Mouse (Mus musculus) embryonic facial prominence, embryonic 15.5 days (tissue): ENCODE data around the gene Ispd. TPM values are rescaled to one million over a fixed set of nuclear protein-coding genes. Genes with fewer than 3 reads are reported as not detected.

Experiments
- ATAC-seq: fragments of 200-750 bp; cut with Nextera tagmentation; 2 replicates; pipeline ENCODE4 v1.8.0; 2017; ENCODE audit warnings: low read depth, moderate TSS enrichment; ENCODE audit not compliant: insufficient number of reproducible peaks, low FRiP score, low TSS enrichment
- H3K27ac ChIP-seq: fragments of 300-500 bp; sonication (generic); replicated peaks from 2 replicates; pipeline ENCODE4 v1.5.1; 2015; ENCODE audit warnings: mild to moderate bottlenecking, inconsistent platforms
- H3K27me3 ChIP-seq: fragments of 300-500 bp; sonication (generic); 2 replicates; pipeline ENCODE4 v1.6.1; 2015; ENCODE audit warnings: inconsistent platforms
- H3K36me3 ChIP-seq: fragments of 300-500 bp; sonication (generic); 2 replicates; pipeline ENCODE4 v1.6.1; 2015; ENCODE audit warnings: mild to moderate bottlenecking, inconsistent platforms
- H3K4me1 ChIP-seq: fragments of 300-500 bp; sonication (generic); 2 replicates; pipeline ENCODE4 v1.6.1; 2015; ENCODE audit warnings: inconsistent platforms
- H3K4me2 ChIP-seq: fragments of 300-500 bp; sonication (generic); replicated peaks from 2 replicates; pipeline ENCODE4 v1.6.1; 2015; ENCODE audit warnings: mild to moderate bottlenecking, inconsistent platforms
- H3K4me3 ChIP-seq: fragments of 300-500 bp; sonication (generic); replicated peaks from 2 replicates; pipeline ENCODE4 v1.5.1; 2015; ENCODE audit warnings: mild to moderate bottlenecking, inconsistent platforms
- H3K9ac ChIP-seq: fragments of 300-500 bp; sonication (generic); 2 replicates; pipeline ENCODE4 v1.6.1; 2015; ENCODE audit warnings: inconsistent platforms
- H3K9me3 ChIP-seq: fragments of 300-500 bp; sonication (generic); replicated peaks from 2 replicates; pipeline ENCODE4 v1.6.1; 2016; ENCODE audit warnings: inconsistent platforms
- WGBS: fragments of 180-500 bp; shearing (Covaris S2); methylation state at CpG from one replicate; pipeline ENCODE4 v1.1.7; 2015; 5-methylcytosine and 5-hydroxymethylcytosine counted together
- polyA plus RNA-seq: library from polyadenylated mRNA; unstranded; fragments of >200 nt; fragmentation: Nextera tagmentation; extraction: Ambion mirVana; gene quantifications from 2 replicates; pipeline ENCODE4 v1.2.1, GENCODE M21; 2015

The Ispd gene
- polyA plus RNA-seq, 1 experiment from 2014 or later = 13.3 TPM

DNA sequence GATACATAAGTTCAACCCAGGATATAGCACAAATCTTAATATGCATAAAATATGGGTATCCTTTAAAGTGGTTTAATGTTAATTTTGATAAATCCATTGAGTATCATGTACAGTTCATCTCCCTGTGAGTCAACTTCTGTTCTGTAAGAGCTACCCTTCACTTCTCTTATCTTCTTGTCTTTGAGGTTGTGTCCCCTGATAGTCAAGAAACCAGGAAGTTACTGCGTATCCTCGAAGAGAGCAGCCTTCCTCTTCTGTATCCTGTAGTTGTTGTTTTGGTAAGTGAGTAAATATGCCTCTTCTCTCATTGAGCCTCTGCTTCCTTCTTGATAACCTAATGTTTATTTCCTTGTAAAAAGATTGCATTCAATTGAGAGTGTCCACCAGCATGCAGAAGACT, 140.5 kb downstream of the Ispd start:
- no peak overlapping the region for H3K4me3 ChIP-seq
- H3K27ac ChIP-seq = no peak overlapping the region
- no peak overlapping the region for H3K4me2 ChIP-seq
- H3K27me3 ChIP-seq = no peaks in the 10 kb centered on the region
- WGBS = 77% methylated on average over 2 of the region's 2 CpGs
- H3K4me1 ChIP-seq = no peaks in the 10 kb centered on the region
- no peak for ATAC-seq
- H3K36me3 ChIP-seq = no peaks in the 10 kb centered on the region
- no peak overlapping the region for H3K9ac ChIP-seq
- H3K9me3 ChIP-seq = no peaks in the 10 kb centered on the region

GRCm38 (mm10) chr12:36523515-36523914, 142.3 kb downstream of the Ispd start:
- Histone ChIP-seq H3K4me2 (no peak overlapping the region), H3K4me1 (no peaks in the 10 kb centered on the region), H3K9me3 (no peaks in the 10 kb centered on the region), H3K9ac (no peak overlapping the region), H3K4me3 (no peak overlapping the region), H3K27ac (no peak overlapping the region), H3K27me3 (no peaks in the 10 kb centered on the region), H3K36me3 (no peaks in the 10 kb centered on the region)
- WGBS = 83% methylated on average over 2 of the region's 2 CpGs
- ATAC-seq = no peak

DNA sequence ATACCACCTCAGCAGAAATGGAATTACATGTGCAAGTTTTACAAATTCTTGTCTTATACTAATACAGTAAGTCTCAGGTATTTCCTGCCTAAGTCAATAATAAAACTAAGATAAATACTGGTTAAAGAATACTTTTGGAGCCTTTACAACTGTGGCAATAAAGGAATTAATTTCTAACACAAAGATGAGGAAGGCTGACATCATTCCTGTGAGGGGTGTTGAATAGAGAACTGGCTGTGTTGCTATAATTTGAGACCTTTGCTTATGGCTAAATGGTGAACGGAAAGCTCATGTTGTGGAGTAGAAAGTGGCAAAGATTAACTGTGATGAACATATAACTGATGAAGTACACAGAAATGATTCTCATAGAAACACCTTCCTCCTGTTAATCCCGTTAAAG, 149.7 kb downstream of the Ispd start:
- Histone ChIP-seq H3K4me1 (no peaks in the 10 kb centered on the region), H3K27ac (no peak overlapping the region), H3K9ac (no peak overlapping the region), H3K36me3 (no peaks in the 10 kb centered on the region), H3K27me3 (no peaks in the 10 kb centered on the region), H3K9me3 (no peaks in the 10 kb centered on the region), H3K4me2 (no peak overlapping the region), H3K4me3 (no peak overlapping the region)
- ATAC-seq = no peak
- 72% methylated on average over 2 of the region's 2 CpGs for WGBS

GRCm38 (mm10) chr12:36531421-36532072, 150.3 kb downstream of the Ispd start:
- Histone ChIP-seq H3K4me1 (no peaks in the 10 kb centered on the region), H3K4me2 (no peak overlapping the region), H3K9me3 (no peaks in the 10 kb centered on the region), H3K4me3 (no peak overlapping the region), H3K9ac (no peak overlapping the region), H3K27ac (no peak overlapping the region), H3K36me3 (no peaks in the 10 kb centered on the region), H3K27me3 (no peaks in the 10 kb centered on the region)
- ATAC-seq = no peak
- WGBS = 59% methylated on average over 4 of the region's 4 CpGs

GRCm38 (mm10) chr12:36532525-36532924, 151.3 kb downstream of the Ispd start:
- 81% methylated on average over 3 of the region's 3 CpGs for WGBS
- H3K9ac ChIP-seq = no peak overlapping the region

DNA sequence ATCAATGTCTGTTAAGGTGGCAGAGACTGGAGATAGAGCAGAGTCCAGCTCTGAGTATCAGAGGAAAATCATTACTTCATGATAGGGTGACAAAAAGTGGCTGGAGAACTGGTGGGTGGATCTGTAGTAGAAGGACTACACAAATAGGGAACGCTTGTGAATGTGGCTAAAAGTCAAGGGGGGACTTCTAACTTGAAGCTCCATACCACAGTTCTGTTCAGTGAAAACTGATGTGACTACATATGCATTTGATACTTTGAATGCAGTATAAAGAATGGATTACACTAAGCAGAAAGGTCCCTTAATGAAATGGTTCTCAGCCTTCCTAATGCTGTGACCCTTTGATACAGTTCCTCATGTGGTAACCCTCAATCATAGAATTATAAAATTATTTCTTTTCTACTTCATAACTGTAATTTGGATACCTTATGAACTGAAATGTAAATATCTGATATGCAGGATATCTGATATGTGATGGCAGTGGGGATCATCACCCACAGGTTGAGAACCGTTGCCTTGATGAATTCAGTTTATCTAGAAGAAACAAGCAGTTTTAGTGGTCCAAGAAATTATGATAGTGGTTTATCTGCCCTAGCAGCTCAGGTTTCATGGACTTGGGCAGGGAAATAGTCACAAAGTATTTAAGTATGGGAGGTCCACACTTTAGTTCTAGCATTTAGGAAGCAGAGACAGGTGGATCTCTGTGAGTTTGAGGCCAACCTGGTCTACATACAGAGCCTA, 152.1 kb downstream of the Ispd start:
- no peak overlapping the region for H3K4me2 ChIP-seq
- H3K27ac ChIP-seq = no peak overlapping the region
- no peak overlapping the region for H3K9ac ChIP-seq
- no peaks in the 10 kb centered on the region for H3K9me3 ChIP-seq
- no peak for ATAC-seq
- no peaks in the 10 kb centered on the region for H3K36me3 ChIP-seq
- WGBS = 85% methylated on average over 2 of the region's 2 CpGs
- H3K4me1 ChIP-seq = no peaks in the 10 kb centered on the region
- H3K4me3 ChIP-seq = no peak overlapping the region
- no peaks in the 10 kb centered on the region for H3K27me3 ChIP-seq

More at GRCm38 (mm10) chr12:36532525-36532924, 151.3 kb downstream of the Ispd start:
- ATAC-seq = no peak
- Histone ChIP-seq H3K36me3 (no peaks in the 10 kb centered on the region), H3K9me3 (no peaks in the 10 kb centered on the region), H3K27ac (no peak overlapping the region), H3K4me2 (no peak overlapping the region), H3K4me1 (no peaks in the 10 kb centered on the region), H3K27me3 (no peaks in the 10 kb centered on the region), H3K4me3 (no peak overlapping the region)

DNA sequence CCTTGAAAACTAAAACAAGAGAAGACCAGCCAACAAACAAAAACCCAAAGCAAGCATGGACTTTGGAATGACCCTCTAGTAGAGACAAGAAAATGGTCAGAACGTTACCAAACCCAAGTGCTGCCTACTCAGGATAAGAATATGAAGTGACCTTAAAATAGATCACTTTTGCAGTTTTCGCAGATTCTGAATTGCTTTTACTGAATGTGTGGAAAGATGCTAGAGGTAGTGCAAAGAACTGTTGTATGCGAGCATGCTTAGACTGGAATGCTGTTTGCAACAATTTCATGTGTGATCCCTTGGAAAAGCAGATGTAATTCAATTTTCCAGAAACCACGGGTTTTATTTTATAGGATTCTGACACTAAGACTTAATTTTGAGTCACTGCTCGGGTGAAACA, 153.3 kb downstream of the Ispd start:
- Histone ChIP-seq H3K27me3 (no peaks in the 10 kb centered on the region), H3K27ac (no peak overlapping the region), H3K9ac (no peak overlapping the region), H3K9me3 (no peaks in the 10 kb centered on the region), H3K4me1 (no peaks in the 10 kb centered on the region), H3K4me3 (no peak overlapping the region), H3K4me2 (no peak overlapping the region), H3K36me3 (no peaks in the 10 kb centered on the region)
- no peak for ATAC-seq
- WGBS = 82% methylated on average over 5 of the region's 5 CpGs

GRCm38 (mm10) chr12:36545318-36545717, 164.1 kb downstream of the Ispd start:
- H3K9me3 ChIP-seq = no peaks in the 10 kb centered on the region
- H3K4me1 ChIP-seq = no peaks in the 10 kb centered on the region
- no peak overlapping the region for H3K4me3 ChIP-seq
- H3K36me3 ChIP-seq = no peaks in the 10 kb centered on the region
- H3K27ac ChIP-seq = no peak overlapping the region
- H3K27me3 ChIP-seq = no peaks in the 10 kb centered on the region
- no peak overlapping the region for H3K9ac ChIP-seq
- no peak overlapping the region for H3K4me2 ChIP-seq
- no peak for ATAC-seq

- H3K4me2 ChIP-seq = no peak overlapping the region
- no peak for ATAC-seq
- no peaks in the 10 kb centered on the region for H3K36me3 ChIP-seq
- no peak overlapping the region for H3K9ac ChIP-seq
- no peaks in the 10 kb centered on the region for H3K27me3 ChIP-seq
- no peak overlapping the region for H3K4me3 ChIP-seq
- H3K4me1 ChIP-seq = no peaks in the 10 kb centered on the region
- no peaks in the 10 kb centered on the region for H3K9me3 ChIP-seq
- WGBS = 78% methylated on average over 9 of the region's 9 CpGs
- no peak overlapping the region for H3K27ac ChIP-seq
These were observed 168.2 kb downstream of the Ispd start for GRCm38 (mm10) chr12:36549474-36549873.

GRCm38 (mm10) chr12:36554697-36555096, 173.4 kb downstream of the Ispd start:
- Histone ChIP-seq H3K9me3 (no peaks in the 10 kb centered on the region), H3K27ac (no peak overlapping the region), H3K4me3 (no peak overlapping the region), H3K36me3 (no peaks in the 10 kb centered on the region), H3K9ac (no peak overlapping the region), H3K4me1 (no peaks in the 10 kb centered on the region), H3K27me3 (no peaks in the 10 kb centered on the region), H3K4me2 (no peak overlapping the region)
- WGBS = 97% methylated on average over 1 of the region's 1 CpGs
- no peak for ATAC-seq

DNA sequence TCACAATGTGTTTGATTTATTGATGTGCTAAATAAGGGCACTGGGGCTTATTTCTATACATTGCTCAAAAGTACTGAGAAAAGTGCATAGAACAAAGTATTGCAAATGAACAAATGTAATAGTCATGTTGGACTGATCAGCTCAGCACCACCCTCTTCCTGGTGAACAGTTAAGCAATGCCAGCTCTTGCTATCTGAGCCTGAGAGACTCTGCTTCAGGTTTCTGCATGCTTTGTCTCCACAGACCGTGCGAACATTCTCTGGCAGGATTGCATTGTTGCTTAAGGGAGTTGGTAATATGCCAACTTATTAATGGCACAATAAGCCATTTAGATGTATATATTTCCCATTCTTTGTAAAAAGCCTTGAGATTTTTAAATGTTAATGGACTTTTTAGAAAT, 182.9 kb downstream of the Ispd start:
- no peaks in the 10 kb centered on the region for H3K36me3 ChIP-seq
- no peak overlapping the region for H3K9ac ChIP-seq
- 44% methylated on average over 2 of the region's 2 CpGs for WGBS
- no peak overlapping the region for H3K4me2 ChIP-seq
- no peak overlapping the region for H3K27ac ChIP-seq
- no peak overlapping the region for H3K4me3 ChIP-seq
- no peak for ATAC-seq
- H3K4me1 ChIP-seq = no peaks in the 10 kb centered on the region
- no peaks in the 10 kb centered on the region for H3K9me3 ChIP-seq
- H3K27me3 ChIP-seq = no peaks in the 10 kb centered on the region

DNA sequence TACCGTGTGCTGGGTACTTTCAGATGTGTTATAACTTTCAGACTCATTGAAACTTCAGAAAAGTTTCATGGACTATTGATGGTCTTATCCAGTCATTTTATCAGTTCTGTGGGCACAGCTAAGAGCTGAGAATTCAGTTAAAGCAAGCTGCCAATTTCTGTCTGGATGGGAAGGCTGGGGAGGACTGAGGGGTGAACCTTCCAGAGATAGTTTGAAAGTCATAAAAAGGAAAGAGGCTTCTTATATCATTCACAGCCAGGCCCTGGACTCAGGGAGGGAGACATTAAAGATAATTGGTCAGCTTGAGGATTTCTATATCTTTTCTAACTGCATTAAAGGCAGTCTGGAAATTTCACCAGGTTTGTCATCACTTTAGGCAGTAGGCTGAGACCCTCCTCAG, 185.7 kb downstream of the Ispd start:
- Histone ChIP-seq H3K36me3 (no peaks in the 10 kb centered on the region), H3K27me3 (no peaks in the 10 kb centered on the region), H3K4me1 (no peaks in the 10 kb centered on the region), H3K4me2 (no peak overlapping the region), H3K4me3 (no peak overlapping the region), H3K27ac (no peak overlapping the region), H3K9ac (no peak overlapping the region), H3K9me3 (no peaks in the 10 kb centered on the region)
- 90% methylated on average over 1 of the region's 1 CpGs for WGBS
- no peak for ATAC-seq
